Mouse (Mus musculus): Measurements from ENCODE around the gene Fam174a. TPM values are rescaled to one million over a fixed set of nuclear protein-coding genes. Genes with fewer than 3 reads are reported as not detected.

Fam174a gene
- polyA plus RNA-seq, 1 experiment from 2014 or later: 23.1 TPM

DNA sequence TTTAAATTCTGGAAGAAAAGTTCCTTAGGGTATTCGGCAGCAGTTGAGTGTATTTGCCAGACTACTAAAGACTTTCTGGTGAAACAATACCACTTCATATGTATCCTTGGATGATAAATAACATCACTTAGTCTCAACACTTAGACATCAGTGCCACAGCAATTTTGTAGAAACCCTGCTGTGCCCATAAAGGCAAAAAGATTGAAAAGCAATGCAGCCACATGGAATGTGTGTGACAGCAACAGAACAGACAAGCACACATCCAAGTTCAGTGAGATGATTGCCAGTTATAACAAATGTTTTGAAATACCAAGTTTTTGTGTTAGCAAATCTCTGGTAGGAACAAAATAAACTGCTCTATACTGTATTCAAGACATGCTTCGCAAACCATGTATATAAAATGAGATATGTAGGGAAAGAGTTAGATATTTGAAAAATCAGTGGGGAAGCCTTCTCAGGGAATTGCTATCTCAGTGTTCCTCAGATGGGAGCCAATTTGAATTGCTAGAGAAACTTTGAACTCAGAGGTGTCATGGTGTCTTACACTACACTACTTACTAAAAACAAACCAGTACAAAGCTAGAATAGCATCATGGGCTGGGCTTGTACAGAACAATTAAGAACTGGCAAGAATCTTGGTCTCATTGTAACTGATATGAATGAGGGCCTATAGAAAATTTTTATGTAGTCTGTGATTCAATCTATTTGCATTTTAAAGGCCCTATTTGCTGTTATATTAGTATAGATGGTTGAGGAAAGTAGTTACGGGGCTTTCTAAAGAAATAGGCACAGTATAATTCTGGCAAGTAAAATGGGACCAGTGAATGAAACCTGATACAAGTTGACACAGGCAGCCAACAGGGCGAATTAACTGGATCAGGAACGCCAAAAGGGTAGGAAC is 30.4 kb downstream of the Fam174a start:
- H3K4me1 ChIP-seq: no peaks in the 10 kb centered on the region
- H3K27ac ChIP-seq (replicated peaks): no peak overlapping the region
- no peak overlapping the region for H3K9ac ChIP-seq (replicated peaks)
- no peaks in the 10 kb centered on the region for H3K36me3 ChIP-seq
- no peaks in the 10 kb centered on the region for H3K27me3 ChIP-seq
- no peaks in the 10 kb centered on the region for H3K9me3 ChIP-seq
- no peak overlapping the region for H3K4me3 ChIP-seq
- no peak for ATAC-seq (ENCODE audit: low FRiP score, low read depth)
- H3K4me2 ChIP-seq (replicated peaks): no peak overlapping the region
- WGBS: 72% methylated on average over 5 of the region's 5 CpGs

DNA sequence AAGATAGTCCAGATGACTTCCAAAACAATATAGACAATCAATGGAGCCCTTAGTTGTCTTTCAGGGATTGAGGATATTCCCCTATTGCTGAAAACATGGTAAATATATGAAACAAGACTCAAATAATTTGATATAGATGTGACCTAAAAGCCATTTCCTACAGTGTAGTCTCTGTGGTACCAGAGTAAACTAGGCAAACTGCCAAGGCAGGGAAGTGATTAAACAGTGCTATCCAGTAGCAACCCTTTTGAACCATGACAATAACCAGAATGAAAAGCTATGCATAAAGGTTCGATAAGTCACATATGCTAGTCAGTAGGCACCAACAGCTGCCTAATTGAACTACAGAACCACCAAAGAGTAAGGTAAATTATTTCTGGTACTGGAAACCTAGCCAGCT is 40.7 kb downstream of the Fam174a start:
- 94% methylated on average over 1 of the region's 1 CpGs for WGBS
- Histone ChIP-seq H3K9me3 (no peaks in the 10 kb centered on the region), H3K4me1 (no peaks in the 10 kb centered on the region), H3K9ac (replicated peaks) (no peak overlapping the region), H3K27me3 (no peaks in the 10 kb centered on the region), H3K36me3 (no peaks in the 10 kb centered on the region), H3K4me3 (no peak overlapping the region), H3K4me2 (replicated peaks) (no peak overlapping the region), H3K27ac (replicated peaks) (no peak overlapping the region)
- ATAC-seq (ENCODE audit: low FRiP score, low read depth): no peak

DNA sequence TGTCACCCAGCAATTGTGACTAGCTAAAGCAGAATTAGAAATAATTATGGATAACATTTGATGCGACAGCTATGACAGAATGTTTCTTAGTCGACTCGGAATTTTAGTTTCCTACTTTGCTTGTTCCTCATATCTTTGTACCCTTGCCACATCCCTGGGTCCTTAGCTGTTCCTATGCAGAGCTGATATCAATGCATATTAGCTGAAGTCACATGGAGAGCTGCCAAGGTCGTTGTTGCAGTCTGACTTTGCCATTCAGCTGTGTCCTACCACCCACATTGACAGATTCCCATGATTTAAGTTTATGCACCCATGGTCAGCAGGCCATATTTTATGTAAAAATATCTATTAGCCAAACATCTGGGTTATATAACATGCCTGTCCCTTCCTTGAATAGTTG is 43.5 kb downstream of the Fam174a start:
- WGBS: 79% methylated on average over 4 of the region's 4 CpGs
- no peak overlapping the region for H3K9ac ChIP-seq (replicated peaks)
- H3K4me2 ChIP-seq (replicated peaks): no peak overlapping the region
- no peak overlapping the region for H3K4me3 ChIP-seq
- H3K4me1 ChIP-seq: no peaks in the 10 kb centered on the region
- no peak for ATAC-seq (ENCODE audit: low FRiP score, low read depth)
- H3K36me3 ChIP-seq: no peaks in the 10 kb centered on the region
- no peaks in the 10 kb centered on the region for H3K9me3 ChIP-seq
- H3K27me3 ChIP-seq: no peaks in the 10 kb centered on the region
- no peak overlapping the region for H3K27ac ChIP-seq (replicated peaks)

DNA sequence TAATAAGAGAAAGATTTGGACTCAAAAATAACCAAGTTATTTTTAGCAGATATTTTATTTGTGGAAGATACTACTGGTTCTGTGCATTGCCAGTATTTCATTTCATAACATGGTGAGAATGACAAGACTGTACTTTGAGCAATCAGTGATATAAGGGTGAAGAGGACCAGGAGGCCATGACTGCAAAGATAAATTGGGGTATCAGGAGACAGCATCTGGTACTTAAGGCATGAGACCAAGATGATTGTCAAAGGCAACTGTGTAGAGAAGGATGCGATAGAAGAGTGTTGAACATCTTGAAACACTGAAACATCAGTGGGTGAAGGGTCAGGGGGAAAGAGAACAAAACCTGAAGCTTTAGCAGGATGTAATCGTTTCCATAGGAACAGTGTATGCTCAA is 50.3 kb downstream of the Fam174a start:
- Histone ChIP-seq H3K4me1 (no peaks in the 10 kb centered on the region), H3K9me3 (no peaks in the 10 kb centered on the region), H3K36me3 (no peaks in the 10 kb centered on the region), H3K27me3 (no peaks in the 10 kb centered on the region), H3K9ac (replicated peaks) (no peak overlapping the region), H3K4me2 (replicated peaks) (no peak overlapping the region), H3K27ac (replicated peaks) (no peak overlapping the region), H3K4me3 (no peak overlapping the region)
- 59% methylated on average over 2 of the region's 2 CpGs for WGBS
- ATAC-seq (ENCODE audit: low FRiP score, low read depth): no peak

DNA sequence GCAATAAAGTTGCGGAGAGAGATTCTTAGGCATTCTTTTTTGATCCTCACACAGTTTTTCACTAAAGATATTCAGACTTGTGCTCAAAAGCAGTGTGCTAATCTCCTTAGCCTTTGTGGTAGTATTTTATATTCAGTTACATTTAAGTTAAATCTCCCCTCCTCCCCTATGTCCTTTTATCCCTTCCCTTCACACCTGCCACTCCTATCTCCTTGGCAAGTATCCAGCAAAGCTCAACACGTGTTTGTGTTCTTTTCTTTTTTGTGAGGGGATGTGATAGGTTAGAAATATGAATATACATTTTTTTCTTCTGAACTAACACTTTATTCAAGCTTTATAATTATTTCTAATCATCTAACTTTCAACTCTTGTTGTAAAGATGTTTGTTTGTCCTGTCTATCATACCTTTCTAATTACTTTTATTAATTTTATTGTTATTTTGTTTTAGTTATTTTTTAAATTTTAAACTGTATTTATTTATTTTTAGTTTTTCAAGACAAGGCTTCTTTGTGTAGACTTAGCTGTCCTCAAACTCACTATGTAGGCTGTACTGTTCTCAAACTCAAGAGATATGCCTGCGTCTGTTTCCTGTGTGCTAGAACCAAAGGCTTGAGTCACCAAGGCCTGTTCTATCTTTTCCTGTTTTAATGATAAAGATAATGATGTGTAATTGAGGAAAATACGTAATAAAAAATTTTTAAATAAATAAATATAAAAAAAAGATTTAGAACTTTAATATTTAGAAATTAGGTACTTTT is 53.4 kb downstream of the Fam174a start:
- H3K9me3 ChIP-seq: no peaks in the 10 kb centered on the region
- no peaks in the 10 kb centered on the region for H3K4me1 ChIP-seq
- no peak overlapping the region for H3K4me3 ChIP-seq
- no peaks in the 10 kb centered on the region for H3K36me3 ChIP-seq
- peak; percentile 53; the same call in 1 of the 2 replicates for ATAC-seq (ENCODE audit: low FRiP score, low read depth)
- H3K27me3 ChIP-seq: no peaks in the 10 kb centered on the region
- H3K9ac ChIP-seq (replicated peaks): no peak overlapping the region
- no peak overlapping the region for H3K4me2 ChIP-seq (replicated peaks)
- WGBS: 57% methylated on average over 4 of the region's 4 CpGs
- no peak overlapping the region for H3K27ac ChIP-seq (replicated peaks)

DNA sequence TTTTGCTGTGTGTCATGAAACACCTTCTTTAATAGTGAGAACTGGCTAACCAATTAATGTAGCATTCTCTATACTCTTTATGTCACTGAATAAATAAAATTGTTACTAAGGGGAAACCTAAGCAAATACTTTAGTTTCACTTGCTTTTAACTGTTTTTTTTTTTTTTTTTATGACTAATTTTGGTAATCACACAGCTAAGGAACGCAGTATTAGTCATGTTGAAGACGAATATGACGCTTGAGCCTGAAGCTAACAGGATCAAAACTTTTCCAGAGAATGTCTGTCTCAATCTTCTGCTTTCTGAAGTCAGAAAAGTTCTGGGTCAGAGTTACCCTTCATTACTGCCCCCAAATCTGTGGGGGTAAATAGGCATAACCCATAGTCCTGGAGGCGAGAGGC is 54.3 kb downstream of the Fam174a start:
- ATAC-seq (ENCODE audit: low FRiP score, low read depth): no peak
- Histone ChIP-seq H3K36me3 (no peaks in the 10 kb centered on the region), H3K4me3 (no peak overlapping the region), H3K27ac (replicated peaks) (no peak overlapping the region), H3K4me2 (replicated peaks) (no peak overlapping the region), H3K27me3 (no peaks in the 10 kb centered on the region), H3K9ac (replicated peaks) (no peak overlapping the region), H3K9me3 (no peaks in the 10 kb centered on the region), H3K4me1 (no peaks in the 10 kb centered on the region)
- WGBS: 93% methylated on average over 4 of the region's 4 CpGs

DNA sequence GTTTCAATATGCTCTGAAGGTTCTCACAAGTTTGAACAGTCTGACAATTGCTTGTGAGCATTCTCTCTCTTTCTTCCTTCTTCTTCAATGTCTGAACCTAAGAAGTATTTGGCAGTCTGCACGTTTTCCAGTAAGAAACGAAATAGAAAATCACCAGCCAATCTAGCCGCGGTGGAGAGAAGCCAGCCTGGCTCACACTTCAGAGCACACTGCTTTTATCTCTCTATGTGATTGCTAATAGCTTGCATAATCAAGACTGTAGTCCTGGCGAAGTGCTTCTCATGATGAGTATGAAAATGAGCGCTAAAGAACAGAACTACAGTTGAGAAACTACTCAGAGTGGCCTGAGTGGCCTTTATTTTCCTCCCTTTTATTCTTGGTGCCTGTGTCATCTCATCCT is 62.0 kb downstream of the Fam174a start:
- no peak overlapping the region for H3K4me2 ChIP-seq (replicated peaks)
- 71% methylated on average over 6 of the region's 6 CpGs for WGBS
- H3K9me3 ChIP-seq: no peaks in the 10 kb centered on the region
- no peaks in the 10 kb centered on the region for H3K36me3 ChIP-seq
- H3K27me3 ChIP-seq: no peaks in the 10 kb centered on the region
- no peak for ATAC-seq (ENCODE audit: low FRiP score, low read depth)
- no peaks in the 10 kb centered on the region for H3K4me1 ChIP-seq
- no peak overlapping the region for H3K27ac ChIP-seq (replicated peaks)
- no peak overlapping the region for H3K4me3 ChIP-seq
- no peak overlapping the region for H3K9ac ChIP-seq (replicated peaks)

DNA sequence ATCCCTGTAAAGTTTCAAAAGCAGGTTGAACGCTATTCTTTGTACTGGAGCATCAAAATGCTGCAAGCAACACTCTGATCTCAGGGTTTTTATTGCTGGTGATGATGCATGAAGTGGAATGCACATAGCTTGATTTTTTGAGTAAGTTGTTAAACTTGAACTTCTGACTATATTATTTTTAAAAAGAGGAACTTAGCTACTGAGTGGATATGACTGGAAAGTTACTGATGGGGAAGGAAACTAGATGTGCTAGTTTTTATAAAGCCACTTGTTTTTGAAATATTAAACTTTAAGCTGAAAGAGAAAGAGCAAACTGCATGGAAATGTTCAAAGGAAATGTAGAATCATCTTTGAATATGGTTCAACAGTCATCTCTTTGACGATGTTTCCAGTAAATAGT is 67.6 kb downstream of the Fam174a start:
- ATAC-seq (ENCODE audit: low FRiP score, low read depth): no peak
- whole genome bisulfite sequencing: 89% methylated on average over 2 of the region's 2 CpGs

More for the DNA sequence above, 67.6 kb downstream of the Fam174a start:
- Histone ChIP-seq H3K36me3 (no peaks in the 10 kb centered on the region), H3K4me3 (no peak overlapping the region), H3K4me2 (replicated peaks) (no peak overlapping the region), H3K4me1 (no peaks in the 10 kb centered on the region), H3K9ac (replicated peaks) (no peak overlapping the region), H3K9me3 (no peaks in the 10 kb centered on the region), H3K27me3 (no peaks in the 10 kb centered on the region), H3K27ac (replicated peaks) (no peak overlapping the region)

Data from midbrain, embryonic 12.5 days (tissue).